Mouse (Mus musculus): ENCODE data around the gene Bad. TPM values are rescaled to one million over a fixed set of nuclear protein-coding genes. Genes with fewer than 3 reads are reported as not detected.
"Not testable (repeated sequence)": the region's sequence is repeated elsewhere in the genome, so short reads cannot be mapped to it uniquely, and the experiment has no call there.

Gene Bad
- polyA plus RNA-seq, 1 experiment = 36.2 TPM

DNA sequence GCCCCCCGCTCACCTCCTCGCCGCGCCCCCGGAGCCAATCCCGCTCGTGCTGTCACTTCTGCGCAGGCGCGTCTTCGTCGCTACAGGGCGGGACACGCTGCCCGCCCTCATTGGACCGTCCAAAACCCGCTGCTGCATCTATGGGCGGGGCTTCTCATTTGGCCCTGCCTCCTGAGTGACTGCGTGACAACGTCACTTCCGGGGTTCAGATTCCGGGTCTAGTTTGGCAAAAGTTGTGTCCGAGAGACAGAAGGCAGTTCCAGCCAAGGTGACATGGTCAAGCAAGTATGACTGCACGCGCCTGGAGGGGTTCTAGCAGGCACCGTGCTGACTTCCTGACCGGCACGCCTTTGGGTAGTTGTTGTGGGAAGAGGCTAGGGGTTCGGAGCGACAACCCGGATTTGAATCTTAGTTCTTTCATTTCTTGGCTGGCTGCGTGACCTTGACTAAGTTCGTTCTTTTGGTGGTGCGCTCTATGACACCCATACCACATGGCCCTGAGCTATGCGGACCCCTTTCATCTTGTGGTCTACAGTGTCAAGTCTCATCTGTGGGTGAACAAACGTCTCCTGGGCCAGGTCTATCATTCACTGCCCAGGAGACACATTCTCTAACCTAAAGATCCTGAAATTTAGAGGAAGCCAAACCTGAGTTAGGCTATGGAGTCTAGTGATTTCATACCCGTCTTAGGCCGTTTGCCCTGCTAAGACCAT is 38.9 kb downstream of the Bad start, which contains the start of gene Fkbp2:
Gene Fkbp2, minus strand, starts transcription at position 121 of the 713 bp plus-strand sequence.
- TF ChIP-seq CTCF (IDR thresholded peaks at IDR 0.05; ENCODE audit: low read depth, low read length) (no peak), POLR2A (IDR thresholded peaks at IDR 0.05; ENCODE audit: borderline replicate concordance, low read depth, low read length) (peak; percentile 92)
- H3K4me1 ChIP-seq (ENCODE audit: control insufficient read depth, insufficient read depth, low read length) = peaks cover 18% of the 10 kb centered on the region
- peak within 1 kb of the TSS; percentile 75 for H3K4me3 ChIP-seq (ENCODE audit: insufficient read depth, low read length)
- peak within 1 kb of the TSS; percentile 81 for H3K27ac ChIP-seq (ENCODE audit: insufficient read depth, low read depth, low read length)

DNA sequence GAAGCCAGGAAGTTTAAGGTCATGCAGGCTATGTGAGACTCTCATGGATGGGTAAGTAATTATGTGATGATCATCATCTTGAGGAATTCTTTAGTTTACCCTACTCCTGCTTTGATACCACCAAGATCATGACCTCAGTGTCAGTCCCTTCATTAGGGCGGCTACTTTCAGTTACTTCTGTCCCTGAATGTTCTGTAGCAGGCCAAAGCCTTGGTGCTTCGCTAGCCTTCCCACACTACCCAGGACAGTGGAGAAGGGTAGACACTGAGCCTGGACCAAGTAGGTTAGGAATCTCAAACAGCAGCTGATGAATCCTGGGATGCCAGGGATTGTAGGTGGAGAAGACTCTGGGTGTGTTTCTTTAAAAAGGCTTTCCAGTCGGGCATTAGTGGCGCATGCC is 39.8 kb downstream of the Bad start:
- TF ChIP-seq CTCF (IDR thresholded peaks at IDR 0.05; ENCODE audit: low read depth, low read length) = no peak
- Histone ChIP-seq H3K27ac (ENCODE audit: insufficient read depth, low read depth, low read length) (no peak overlapping the region), H3K4me1 (ENCODE audit: control insufficient read depth, insufficient read depth, low read length) (peaks cover 26% of the 10 kb centered on the region), H3K4me3 (ENCODE audit: insufficient read depth, low read length) (0 out of 2 replicates have a peak overlapping the region, but pooled peaks have one; percentile 15)

DNA sequence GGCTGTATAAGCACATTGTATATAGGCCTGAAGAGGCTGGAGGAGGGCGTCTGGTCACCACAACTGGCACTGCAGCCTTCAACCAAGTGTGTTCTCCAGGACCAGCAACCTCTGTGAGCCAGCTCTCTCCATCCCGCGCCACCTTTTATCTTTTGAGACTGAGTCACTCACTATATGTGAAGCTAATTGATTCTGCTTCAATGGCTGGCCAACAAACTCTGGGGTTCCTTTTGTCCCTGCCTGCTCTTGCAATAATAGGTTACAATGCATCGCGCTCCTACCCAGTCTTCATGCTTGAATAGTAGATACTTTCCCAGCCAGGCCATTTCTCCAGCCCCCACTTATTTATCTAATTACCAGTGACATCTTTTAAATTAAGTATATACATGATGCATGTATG is 42.0 kb downstream of the Bad start:
- TF ChIP-seq POLR2A (IDR thresholded peaks at IDR 0.05; ENCODE audit: borderline replicate concordance, low read depth, low read length) (no peak), CTCF (IDR thresholded peaks at IDR 0.05; ENCODE audit: low read depth, low read length) (no peak)
- H3K4me1 ChIP-seq (ENCODE audit: control insufficient read depth, insufficient read depth, low read length) = peaks cover 19% of the 10 kb centered on the region
- no peak overlapping the region for H3K27ac ChIP-seq (ENCODE audit: insufficient read depth, low read depth, low read length)
- H3K4me3 ChIP-seq (ENCODE audit: insufficient read depth, low read length) = no peak overlapping the region

DNA sequence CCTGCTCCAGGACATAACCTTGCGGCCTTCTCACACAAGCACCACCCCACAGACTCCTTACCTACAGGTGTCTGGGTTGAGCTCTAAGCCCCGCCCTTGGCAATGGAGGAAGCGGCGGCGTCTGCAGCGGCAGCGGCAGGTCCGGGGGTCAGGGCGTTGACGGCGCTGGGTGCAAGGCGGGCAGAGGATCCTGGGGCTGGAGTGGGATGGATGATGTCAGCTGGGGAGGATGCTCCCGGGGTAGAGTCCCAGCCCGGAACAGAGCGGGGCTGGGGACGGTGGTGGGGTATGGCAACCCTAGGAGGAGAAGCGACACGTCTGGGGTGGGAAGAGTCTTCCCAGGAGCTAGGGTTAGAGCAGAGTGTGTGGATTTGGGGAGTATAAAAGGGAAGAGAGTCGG is 43.6 kb downstream of the Bad start:
- Histone ChIP-seq H3K27ac (ENCODE audit: insufficient read depth, low read depth, low read length) (no peak overlapping the region), H3K4me1 (ENCODE audit: control insufficient read depth, insufficient read depth, low read length) (peaks cover 18% of the 10 kb centered on the region), H3K4me3 (ENCODE audit: insufficient read depth, low read length) (no peak overlapping the region)
- TF ChIP-seq CTCF (IDR thresholded peaks at IDR 0.05; ENCODE audit: low read depth, low read length) (no peak), POLR2A (IDR thresholded peaks at IDR 0.05; ENCODE audit: borderline replicate concordance, low read depth, low read length) (no peak)

DNA sequence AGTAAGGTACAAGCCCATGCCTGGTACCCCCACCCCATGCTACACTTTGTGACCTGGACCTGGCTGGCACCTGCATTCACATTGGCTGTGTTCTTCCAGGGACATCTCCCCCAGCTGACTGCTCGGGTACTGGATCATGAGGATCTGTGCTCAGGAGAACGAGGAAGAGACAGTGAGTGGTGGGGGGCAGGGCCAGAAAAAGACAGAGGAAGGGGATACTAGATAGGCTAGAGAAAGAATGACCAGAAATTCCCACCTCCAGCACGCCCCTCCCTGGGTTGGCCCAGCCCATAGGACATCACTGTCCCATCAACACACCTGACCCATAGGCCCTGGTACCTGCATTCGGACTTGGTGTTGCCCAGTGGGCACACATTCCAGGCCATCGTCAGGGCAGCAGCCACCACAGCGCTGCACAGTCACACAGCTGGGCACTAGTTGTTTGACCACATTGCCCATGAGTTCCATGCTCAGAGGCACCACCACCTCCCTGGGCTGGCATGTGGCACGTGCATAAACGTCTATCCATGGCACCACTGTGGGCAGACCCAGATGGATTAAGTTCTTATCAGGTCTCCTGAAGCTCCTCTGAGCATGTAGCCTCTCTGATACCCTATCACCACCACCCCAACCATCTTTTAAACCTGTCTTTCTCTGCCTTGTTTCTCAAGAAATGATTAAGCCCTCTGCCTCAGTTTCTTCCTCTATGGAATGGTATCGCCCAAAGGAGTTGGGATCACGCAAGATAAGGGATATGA is 44.5 kb downstream of the Bad start:
- TF ChIP-seq CTCF (IDR thresholded peaks at IDR 0.05; ENCODE audit: low read depth, low read length) (no peak), POLR2A (IDR thresholded peaks at IDR 0.05; ENCODE audit: borderline replicate concordance, low read depth, low read length) (no peak)
- peaks cover 18% of the 10 kb centered on the region for H3K4me1 ChIP-seq (ENCODE audit: control insufficient read depth, insufficient read depth, low read length)
- peak overlapping the region; percentile 72 for H3K4me3 ChIP-seq (ENCODE audit: insufficient read depth, low read length)
- no peak overlapping the region for H3K27ac ChIP-seq (ENCODE audit: insufficient read depth, low read depth, low read length)

DNA sequence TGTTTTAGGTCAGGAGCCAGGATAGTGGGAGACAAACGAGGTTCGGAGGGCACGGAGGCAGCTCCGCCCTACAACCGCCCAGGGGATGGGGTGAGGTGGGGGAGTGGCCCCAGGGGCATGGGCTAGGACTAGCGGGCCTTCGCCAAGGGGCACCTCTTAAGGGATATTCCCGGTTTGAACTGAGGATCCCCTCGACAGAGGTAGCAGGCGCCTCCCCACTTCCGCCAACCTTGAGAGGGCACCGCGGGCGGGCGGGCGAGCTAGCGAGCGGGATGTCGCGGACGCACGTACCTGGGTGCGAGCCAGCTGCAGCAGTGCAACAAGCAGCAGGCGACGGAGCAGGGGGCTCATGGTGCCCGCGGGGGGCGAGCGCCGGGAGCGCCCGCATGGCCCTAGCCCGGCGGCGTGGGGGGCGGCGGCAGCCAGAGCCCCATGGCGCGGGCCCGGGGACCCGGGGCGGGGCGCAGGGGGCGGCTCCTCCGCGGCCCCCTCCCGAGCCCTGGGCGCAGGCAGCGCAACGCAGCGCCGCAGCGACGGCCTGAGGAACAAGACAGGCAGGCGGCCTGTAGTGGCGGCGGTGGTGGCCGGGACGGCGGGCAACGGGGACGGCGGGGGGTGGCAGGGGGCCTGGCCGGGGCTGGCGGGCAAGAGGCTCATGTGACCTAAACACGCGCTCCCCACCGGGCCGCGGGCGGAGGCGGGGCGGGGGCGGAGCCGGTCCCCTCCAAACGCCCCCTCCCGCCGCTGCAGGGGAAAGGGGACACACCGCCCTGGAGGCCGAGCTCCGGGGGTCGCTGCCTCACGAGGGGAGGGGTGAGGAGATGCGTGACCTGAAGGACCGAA is 45.6 kb downstream of the Bad start, which contains the start of gene Vegfb:
Gene Vegfb, minus strand, starts transcription at position 591 of the 843 bp plus-strand sequence.
- H3K4me3 ChIP-seq (ENCODE audit: insufficient read depth, low read length) = peak within 1 kb of the TSS; percentile 72
- H3K27ac ChIP-seq (ENCODE audit: insufficient read depth, low read depth, low read length) = peak within 1 kb of the TSS; percentile 47
- peaks cover 13% of the 10 kb centered on the region for H3K4me1 ChIP-seq (ENCODE audit: control insufficient read depth, insufficient read depth, low read length)
- TF ChIP-seq CTCF (IDR thresholded peaks at IDR 0.05; ENCODE audit: low read depth, low read length) (no peak), POLR2A (IDR thresholded peaks at IDR 0.05; ENCODE audit: borderline replicate concordance, low read depth, low read length) (no peak)

DNA sequence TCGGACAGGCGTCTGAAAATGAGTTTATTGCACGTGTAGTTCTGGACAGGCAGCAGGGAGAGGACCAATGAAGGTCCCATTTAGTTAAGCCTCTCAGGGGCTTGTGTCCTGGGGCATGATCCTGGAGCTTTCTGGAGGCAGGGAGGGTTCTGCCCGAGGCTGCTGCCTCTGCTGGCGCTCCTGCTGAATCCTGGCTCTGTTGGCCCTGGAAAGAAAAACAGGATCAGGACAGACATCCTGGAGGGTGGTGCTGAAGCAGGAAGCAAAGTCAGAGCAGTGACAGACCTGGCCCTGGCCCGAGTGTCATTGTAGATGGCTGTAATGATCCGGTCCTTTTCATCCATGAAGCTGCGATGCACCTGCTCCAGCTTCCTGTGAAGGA is 46.2 kb downstream of the Bad start:
- H3K27ac ChIP-seq (ENCODE audit: insufficient read depth, low read depth, low read length) = peak overlapping the region; percentile 43
- H3K4me1 ChIP-seq (ENCODE audit: control insufficient read depth, insufficient read depth, low read length) = peaks cover 13% of the 10 kb centered on the region
- peak overlapping the region; percentile 72 for H3K4me3 ChIP-seq (ENCODE audit: insufficient read depth, low read length)
- TF ChIP-seq POLR2A (IDR thresholded peaks at IDR 0.05; ENCODE audit: borderline replicate concordance, low read depth, low read length) (no peak), CTCF (IDR thresholded peaks at IDR 0.05; ENCODE audit: low read depth, low read length) (no peak)

DNA sequence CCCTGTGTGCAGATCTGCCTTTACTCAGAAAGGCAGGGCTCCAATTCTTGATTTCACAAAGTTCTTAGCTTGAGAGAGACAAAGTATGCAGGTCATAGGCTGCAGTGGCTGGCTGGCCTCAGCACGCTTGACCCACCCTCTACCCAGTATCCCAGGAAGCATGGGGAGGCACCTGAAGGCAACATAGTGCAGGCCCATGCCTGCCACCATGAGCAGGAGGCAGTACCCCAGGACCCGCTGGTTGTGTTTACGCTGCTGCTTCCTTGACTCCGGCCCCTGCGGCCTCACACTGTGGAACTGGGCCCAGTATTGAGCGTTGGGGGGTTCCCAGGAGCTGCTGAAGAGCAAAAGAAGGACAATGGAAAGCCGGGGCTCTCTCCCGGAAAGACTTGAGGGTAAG is 47.6 kb downstream of the Bad start:
- H3K4me3 ChIP-seq (ENCODE audit: insufficient read depth, low read length) = no peak overlapping the region
- H3K4me1 ChIP-seq (ENCODE audit: control insufficient read depth, insufficient read depth, low read length) = peaks cover 14% of the 10 kb centered on the region
- no peak overlapping the region for H3K27ac ChIP-seq (ENCODE audit: insufficient read depth, low read depth, low read length)
- TF ChIP-seq CTCF (IDR thresholded peaks at IDR 0.05; ENCODE audit: low read depth, low read length) (no peak), POLR2A (IDR thresholded peaks at IDR 0.05; ENCODE audit: borderline replicate concordance, low read depth, low read length) (no peak)

DNA sequence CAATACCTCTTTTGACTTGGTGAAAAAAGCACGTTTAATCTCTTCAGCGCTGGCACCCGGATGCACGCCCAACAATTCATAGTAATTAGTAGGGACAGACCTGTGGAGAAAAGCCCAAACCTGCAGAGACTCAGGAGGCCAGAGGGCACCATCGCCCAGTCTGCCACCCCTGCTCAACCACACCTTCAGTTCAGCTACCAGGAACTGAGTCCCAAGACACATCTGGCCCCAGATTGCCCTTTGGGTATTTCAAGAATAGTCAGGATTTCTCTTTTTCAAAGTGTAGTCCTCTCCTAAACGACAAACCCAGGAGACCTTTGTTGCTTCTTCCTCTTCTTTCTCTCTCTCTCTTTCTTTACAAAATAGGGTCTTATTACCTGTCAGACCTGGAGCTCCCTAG is 49.1 kb downstream of the Bad start:
- H3K4me3 ChIP-seq (ENCODE audit: insufficient read depth, low read length) = no peak overlapping the region
- no peak overlapping the region for H3K27ac ChIP-seq (ENCODE audit: insufficient read depth, low read depth, low read length)
- TF ChIP-seq CTCF (IDR thresholded peaks at IDR 0.05; ENCODE audit: low read depth, low read length) = no peak
- TF ChIP-seq POLR2A (IDR thresholded peaks at IDR 0.05; ENCODE audit: borderline replicate concordance, low read depth, low read length) = no peak
- H3K4me1 ChIP-seq (ENCODE audit: control insufficient read depth, insufficient read depth, low read length) = peaks cover 20% of the 10 kb centered on the region

DNA sequence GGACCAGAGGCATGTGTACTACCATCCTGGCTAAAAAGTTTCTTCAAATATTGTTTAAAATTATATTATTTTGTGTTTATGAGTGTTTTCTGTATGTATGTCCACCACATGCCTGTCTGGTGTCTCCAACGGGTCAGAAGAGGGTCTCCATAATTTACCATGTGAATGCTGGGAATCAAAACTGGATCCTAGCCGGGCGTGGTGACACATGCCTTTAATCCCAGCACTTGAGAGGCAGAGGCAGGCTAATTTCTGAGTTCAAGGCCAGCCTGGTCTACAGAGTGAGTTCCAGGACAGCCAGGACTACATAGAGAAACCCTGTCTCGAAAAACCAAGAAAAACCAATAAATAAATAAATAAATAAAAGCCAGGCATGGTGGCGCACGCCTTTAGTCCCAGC is 49.5 kb downstream of the Bad start:
- not testable (repeated sequence) for H3K27ac ChIP-seq (ENCODE audit: insufficient read depth, low read depth, low read length); H3K4me3 ChIP-seq (ENCODE audit: insufficient read depth, low read length)
- peaks cover 16% of the 10 kb centered on the region for H3K4me1 ChIP-seq (ENCODE audit: control insufficient read depth, insufficient read depth, low read length)

All from bone marrow macrophage, adult 2 months (primary cell).